Mouse (Mus musculus) neural tube, embryonic 15.5 days (tissue): ENCODE measurements around the gene Tmem262. TPM values are rescaled to one million over a fixed set of nuclear protein-coding genes. Genes with fewer than 3 reads are reported as not detected.

Source experiments
- microRNA-seq: library from miRNA; unstranded; fragments of <30 nt; microRNA quantifications from one replicate; pipeline ENCODE4, GENCODE M21; 2017
- polyA plus RNA-seq: library from polyadenylated mRNA; unstranded; fragments of >200 nt; fragmentation: Nextera tagmentation; extraction: Ambion mirVana; gene quantifications from 2 replicates; pipeline ENCODE4 v1.2.1, GENCODE M21; 2015

Gene Tmem262
- polyA plus RNA-seq, 1 experiment from 2014 or later, result not detected

Small RNAs within 50 kb of the gene (microRNA-seq; reads per million reads assigned to microRNA genes)
- gene Mir6988, result 0.87 reads per million

Other genes starting within 250 kb of the Tmem262 start
- 13.8 and 23.4 TPM in 2 replicates for gene Frmd8, start 204.8 kb upstream of the Tmem262 start, polyA plus RNA-seq
- 2.0 and 3.9 TPM in 2 replicates for gene Slc25a45, start 202.2 kb upstream of the Tmem262 start, polyA plus RNA-seq
- gene Tigd3, start 185.9 kb upstream of the Tmem262 start, polyA plus RNA-seq, result 8.9 and 10.0 TPM in 2 replicates
- gene Dpf2, start 167.0 kb upstream of the Tmem262 start, polyA plus RNA-seq, result 95.7 and 115 TPM in 2 replicates
- gene Cdc42ep2, start 155.2 kb upstream of the Tmem262 start, polyA plus RNA-seq, result 19.3 and 20.9 TPM in 2 replicates
- gene Pola2, start 115.8 kb upstream of the Tmem262 start, polyA plus RNA-seq, result 19.9 and 34.3 TPM in 2 replicates
- not detected in 2 replicates for gene Slc22a20, start 93.9 kb upstream of the Tmem262 start, polyA plus RNA-seq
- 6.4 and 12.3 TPM in 2 replicates for gene Capn1, start 64.1 kb upstream of the Tmem262 start, polyA plus RNA-seq
- 31.4 and 34.3 TPM in 2 replicates for gene Syvn1, start 33.5 kb upstream of the Tmem262 start, polyA plus RNA-seq
- gene Mrpl49, start 22.2 kb upstream of the Tmem262 start, polyA plus RNA-seq, result 60.1 and 66.9 TPM in 2 replicates
- 522 and 591 TPM in 2 replicates for gene Fau, start 22.2 kb upstream of the Tmem262 start, polyA plus RNA-seq
- 30.4 and 31.2 TPM in 2 replicates for gene Znhit2, start 18.8 kb upstream of the Tmem262 start, polyA plus RNA-seq
- gene Tm7sf2, start 11.7 kb upstream of the Tmem262 start, polyA plus RNA-seq, result 51.2 and 61.6 TPM in 2 replicates
- gene Vps51, start 2.8 kb upstream of the Tmem262 start, polyA plus RNA-seq, result 80.8 and 83.8 TPM in 2 replicates
- gene Gm28374, start 2.2 kb downstream of the Tmem262 start, polyA plus RNA-seq, result 0.96 and 1.5 TPM in 2 replicates
- gene Zfpl1, start 4.9 kb downstream of the Tmem262 start, polyA plus RNA-seq, result 78.3 and 78.4 TPM in 2 replicates
- 4.9 and 15.5 TPM in 2 replicates for gene Cdca5, start 5.0 kb downstream of the Tmem262 start, polyA plus RNA-seq
- not detected in 2 replicates for gene AC131692.1, start 14.4 kb downstream of the Tmem262 start, polyA plus RNA-seq
- gene Naaladl1, start 25.7 kb downstream of the Tmem262 start, polyA plus RNA-seq, result 0.42 and 4.1 TPM in 2 replicates
- gene Sac3d1, start 38.6 kb downstream of the Tmem262 start, polyA plus RNA-seq, result 52.7 and 53.4 TPM in 2 replicates
- gene Snx15, start 48.3 kb downstream of the Tmem262 start, polyA plus RNA-seq, result 59.6 and 62.2 TPM in 2 replicates
- gene Batf2, start 61.0 kb downstream of the Tmem262 start, polyA plus RNA-seq, result 0.42 TPM in 1 of 2 replicates, not detected in the other
- 139 and 157 TPM in 2 replicates for gene Arl2, start 61.5 kb downstream of the Tmem262 start, polyA plus RNA-seq
- gene Majin, start 104.4 kb downstream of the Tmem262 start, polyA plus RNA-seq, result not detected in 2 replicates
- gene Gpha2, start 146.3 kb downstream of the Tmem262 start, polyA plus RNA-seq, result 0.75 TPM in 1 of 2 replicates, not detected in the other
- gene Ppp2r5b, start 155.8 kb downstream of the Tmem262 start, polyA plus RNA-seq, result 127 and 156 TPM in 2 replicates
- gene Atg2a, start 161.6 kb downstream of the Tmem262 start, polyA plus RNA-seq, result 12.5 and 12.9 TPM in 2 replicates
- 80.6 and 87.7 TPM in 2 replicates for gene Ehd1, start 196.7 kb downstream of the Tmem262 start, polyA plus RNA-seq
- 0.33 and 0.36 TPM in 2 replicates for gene Cdc42bpg, start 226.4 kb downstream of the Tmem262 start, polyA plus RNA-seq